11 mouse cellular contexts compared by ENCODE assay signal in genomic region chr12:101008648-101009047, GRCm38 (mm10). TPM values are rescaled to one million over a fixed set of nuclear protein-coding genes. Genes with fewer than 3 reads are reported as not detected.
DNase-seq lines count a peak whose midpoint lies in the region; ATAC-seq and TF ChIP-seq lines count a peak whose summit lies in the region.
"Had no signal": no experiment of that assay in that cellular context is flagged by ENCODE, and none has a peak within 500 bp of the region (broad histone marks: within the 10 kb centered on the region; RNA-seq: fewer than 3 reads in every experiment).

No protein-coding gene starts in this region.

- TF ChIP-seq CTCF in heart, postnatal 0 days (IDR thresholded peaks at IDR 0.05; ENCODE audit: low read depth), result no peak
- TF ChIP-seq CTCF in heart, adult 2 months (IDR thresholded peaks at IDR 0.05), result no peak

- ATAC-seq in heart, postnatal 0 days (ENCODE audit: insufficient read depth, low read depth), result no peak
- no peak for ATAC-seq in midbrain, embryonic 14.5 days (ENCODE audit: low FRiP score, low TSS enrichment)
- no peak for ATAC-seq in forebrain, embryonic 15.5 days (replicated peaks)
- no peak for ATAC-seq in stomach, embryonic 15.5 days (ENCODE audit: insufficient read depth, low FRiP score, low read depth)

- no peak overlapping the region for H3K4me3 ChIP-seq in heart, postnatal 0 days (ENCODE audit: low read depth, low read length)
- no peak overlapping the region for H3K4me3 ChIP-seq in midbrain, embryonic 10.5 days
- no peak overlapping the region for H3K4me3 ChIP-seq in midbrain, embryonic 14.5 days (replicated peaks; ENCODE audit: low read depth, low read length)
- no peak overlapping the region for H3K4me3 ChIP-seq in forebrain, embryonic 15.5 days
- H3K4me3 ChIP-seq in stomach, embryonic 15.5 days (replicated peaks), result no peak overlapping the region
- no peak overlapping the region for H3K4me3 ChIP-seq in heart, adult 2 months
- H3K4me3 ChIP-seq: heart, embryonic 15.5 days had no signal

- no peak overlapping the region for H3K4me2 ChIP-seq in heart, postnatal 0 days (ENCODE audit: low read depth, low read length)
- H3K4me2 ChIP-seq in midbrain, embryonic 14.5 days (ENCODE audit: low read length), result no peak overlapping the region
- H3K4me2 ChIP-seq in forebrain, embryonic 15.5 days (replicated peaks), result no peak overlapping the region
- H3K4me2 ChIP-seq in stomach, embryonic 15.5 days, result no peak overlapping the region
- H3K4me2 ChIP-seq: heart, embryonic 15.5 days had no signal

- H3K4me1 ChIP-seq in heart, postnatal 0 days (ENCODE audit: control insufficient read depth, insufficient read depth), result peaks cover 23% of the 10 kb centered on the region; the same call in 1 of the 2 replicates
- H3K4me1 ChIP-seq in midbrain, embryonic 10.5 days, result peaks cover 83% of the 10 kb centered on the region
- peaks cover 40% of the 10 kb centered on the region for H3K4me1 ChIP-seq in midbrain, embryonic 14.5 days (ENCODE audit: control insufficient read depth, insufficient read depth, low read length)
- H3K4me1 ChIP-seq in forebrain, embryonic 15.5 days, result peaks cover 59% of the 10 kb centered on the region
- H3K4me1 ChIP-seq in stomach, embryonic 15.5 days, result peaks cover 34% of the 10 kb centered on the region
- peaks cover 37% of the 10 kb centered on the region for H3K4me1 ChIP-seq in heart, adult 2 months (ENCODE audit: control insufficient read depth, insufficient read depth, low read length)

- H3K9ac ChIP-seq in heart, postnatal 0 days (replicated peaks; ENCODE audit: low read depth, low read length), result 0 out of 2 replicates have a peak overlapping the region, but pooled peaks have one; percentile 13
- H3K9ac ChIP-seq in midbrain, embryonic 14.5 days (replicated peaks; ENCODE audit: low read length), result no peak overlapping the region
- H3K9ac ChIP-seq in forebrain, embryonic 15.5 days (replicated peaks), result no peak overlapping the region
- no peak overlapping the region for H3K9ac ChIP-seq in stomach, embryonic 15.5 days
- H3K9ac ChIP-seq in heart, adult 2 months (ENCODE audit: low read depth, low read length), result no peak overlapping the region
- H3K9ac ChIP-seq: heart, embryonic 15.5 days had no signal

- no peak for TF ChIP-seq POLR2A in heart, adult 2 months (IDR thresholded peaks at IDR 0.05; ENCODE audit: insufficient read depth, low read depth, low read length)

- DNase-seq in heart, postnatal 0 days (ENCODE audit: low spot score), result no peak
- no peak for DNase-seq in heart, postnatal 25 days (ENCODE audit: low spot score)
- no peak for DNase-seq in midbrain, embryonic 10.5 days (ENCODE audit: low spot score)
- no peak for DNase-seq in midbrain, embryonic 14.5 days
- DNase-seq in cerebellum, adult 9-11 months, result no peak
- DNase-seq in heart, adult 2 months, result no peak
- DNase-seq: adrenal gland, adult 2 months; lung, adult 18-20 months had no signal

- no peak overlapping the region for H3K27ac ChIP-seq in heart, postnatal 0 days (ENCODE audit: low read depth)
- H3K27ac ChIP-seq in midbrain, embryonic 10.5 days (replicated peaks), result peak overlapping the region; percentile 65; the same call in 1 of the 2 replicates
- H3K27ac ChIP-seq in midbrain, embryonic 14.5 days (replicated peaks; ENCODE audit: low read depth, low read length), result no peak overlapping the region
- peak overlapping the region; percentile 78 for H3K27ac ChIP-seq in forebrain, embryonic 15.5 days (replicated peaks)
- peak overlapping the region; percentile 71 for H3K27ac ChIP-seq in stomach, embryonic 15.5 days
- H3K27ac ChIP-seq in heart, adult 2 months, result no peak overlapping the region
- H3K27ac ChIP-seq: heart, embryonic 15.5 days had no signal

- H3K79me2 ChIP-seq in heart, adult 2 months (replicated peaks; ENCODE audit: control insufficient read depth, insufficient read depth, low read length), result no peaks in the 10 kb centered on the region

- no peaks in the 10 kb centered on the region for H3K9me3 ChIP-seq in heart, postnatal 0 days (replicated peaks; ENCODE audit: control insufficient read depth, low read length)
- no peaks in the 10 kb centered on the region for H3K9me3 ChIP-seq in midbrain, embryonic 10.5 days (replicated peaks)
- no peaks in the 10 kb centered on the region for H3K9me3 ChIP-seq in midbrain, embryonic 14.5 days (ENCODE audit: control insufficient read depth, low read length)
- H3K9me3 ChIP-seq in forebrain, embryonic 15.5 days, result no peaks in the 10 kb centered on the region
- no peaks in the 10 kb centered on the region for H3K9me3 ChIP-seq in stomach, embryonic 15.5 days
- H3K9me3 ChIP-seq: heart, embryonic 15.5 days had no signal

- intact Hi-C loops in heart, postnatal 25 days (cut with DNase I), result no loop called here
- intact Hi-C loops in heart, adult 2 months (cut with DNase I), result no loop called here

- WGBS in heart, postnatal 0 days, result 69% methylated on average over 4 of the region's 4 CpGs
- 29% methylated on average over 4 of the region's 4 CpGs for WGBS in midbrain, embryonic 10.5 days
- WGBS in midbrain, embryonic 14.5 days, result 31% methylated on average over 4 of the region's 4 CpGs
- 16% methylated on average over 4 of the region's 4 CpGs for WGBS in forebrain, embryonic 15.5 days
- 37% methylated on average over 4 of the region's 4 CpGs for WGBS in stomach, embryonic 15.5 days
- WGBS in heart, adult 2 months, result 67% methylated on average over 4 of the region's 4 CpGs

- H3K36me3 ChIP-seq in heart, postnatal 0 days (replicated peaks; ENCODE audit: control insufficient read depth, insufficient read depth, low read length), result no peaks in the 10 kb centered on the region
- H3K36me3 ChIP-seq in midbrain, embryonic 10.5 days, result peaks cover 8% of the 10 kb centered on the region; the same call in 1 of the 2 replicates
- H3K36me3 ChIP-seq in midbrain, embryonic 14.5 days (ENCODE audit: control insufficient read depth, insufficient read depth, low read length), result no peaks in the 10 kb centered on the region
- no peaks in the 10 kb centered on the region for H3K36me3 ChIP-seq in forebrain, embryonic 15.5 days
- H3K36me3 ChIP-seq in stomach, embryonic 15.5 days, result no peaks in the 10 kb centered on the region
- no peaks in the 10 kb centered on the region; the same call in 1 of the 2 replicates for H3K36me3 ChIP-seq in heart, adult 2 months (ENCODE audit: control insufficient read depth, insufficient read depth, low read length)
- H3K36me3 ChIP-seq: heart, embryonic 15.5 days had no signal

- no peak for TF ChIP-seq EP300 in heart, postnatal 0 days (IDR thresholded peaks at IDR 0.05; ENCODE audit: low read depth)
- no peak for TF ChIP-seq EP300 in heart, adult 2 months (IDR thresholded peaks at IDR 0.05; ENCODE audit: insufficient read depth, low read depth, low read length)

- H3K27me3 ChIP-seq in heart, postnatal 0 days (ENCODE audit: control insufficient read depth, insufficient read depth, low read length), result peaks cover 6% of the 10 kb centered on the region; the same call in 1 of the 2 replicates
- no peaks in the 10 kb centered on the region; the same call in 1 of the 2 replicates for H3K27me3 ChIP-seq in midbrain, embryonic 10.5 days (ENCODE audit: low read depth, poor library complexity, severe bottlenecking)
- no peaks in the 10 kb centered on the region for H3K27me3 ChIP-seq in midbrain, embryonic 14.5 days (ENCODE audit: control insufficient read depth, insufficient read depth, low read length)
- H3K27me3 ChIP-seq in forebrain, embryonic 15.5 days, result no peaks in the 10 kb centered on the region
- H3K27me3 ChIP-seq in stomach, embryonic 15.5 days (replicated peaks), result no peaks in the 10 kb centered on the region
- no peaks in the 10 kb centered on the region for H3K27me3 ChIP-seq in heart, adult 2 months (ENCODE audit: control insufficient read depth, insufficient read depth, low read length)

RNA-seq across cellular contexts. Expression of gene Ccdc88c, which starts 20.2 kb away (rescaled TPM):
- total RNA-seq in heart, postnatal 0 days (2014; rRNA removed; ENCODE audit: low replicate concordance), result 4.7 and 6.5 TPM in 2 replicates
- 1.2 and 1.6 TPM in 2 replicates for polyA plus RNA-seq in heart, postnatal 0 days (2015; fragmentation: Nextera tagmentation; extraction: Ambion mirVana)
- total RNA-seq in heart, postnatal 25 days (2021), result 1 to 10 TPM; 5.9 to 6.7 TPM
- 14.8 and 15.8 TPM in 2 replicates for polyA plus RNA-seq in midbrain, embryonic 10.5 days (2016; fragmentation: Nextera tagmentation; extraction: Ambion mirVana)
- polyA plus RNA-seq in midbrain, embryonic 14.5 days (2014; fragmentation: Nextera tagmentation; extraction: Ambion mirVana), result 14.0 and 16.7 TPM in 2 replicates
- polyA plus RNA-seq in forebrain, embryonic 15.5 days (2015; fragmentation: Nextera tagmentation; extraction: Ambion mirVana), result 18.3 and 20.3 TPM in 2 replicates
- 9.4 and 11.1 TPM in 2 replicates for polyA plus RNA-seq in stomach, embryonic 15.5 days (2015; fragmentation: Nextera tagmentation; extraction: Ambion mirVana)
- 1 to 10 TPM; 3.6 to 5.2 TPM for total RNA-seq in heart, adult 2 months (2021)
- polyA plus RNA-seq in heart, adult 2 months (2012; rRNA removed), result 4.1 and 5.4 TPM in 2 replicates

Comparison
In these comparisons a context has a peak if more than half of its experiments do, and no peak if none do; other contexts are left out.
1. H3K27ac ChIP-seq: peak in midbrain, embryonic 10.5 days (single experiment), forebrain, embryonic 15.5 days (single experiment) and stomach, embryonic 15.5 days (single experiment); none in heart, postnatal 0 days (single experiment), midbrain, embryonic 14.5 days (single experiment) and heart, adult 2 months (single experiment).